Mouse (Mus musculus): ENCODE results near the gene Stxbp3. TPM values are rescaled to one million over a fixed set of nuclear protein-coding genes. Genes with fewer than 3 reads are reported as not detected.

Gene Stxbp3
- polyA plus RNA-seq, 1 experiment from 2014 or later = 13.3 TPM

GRCm38 (mm10) chr3:108772211-108772610 is 68.1 kb downstream of the Stxbp3 start:
- no peak overlapping the region for H3K9ac ChIP-seq (replicated peaks)
- no peaks in the 10 kb centered on the region for H3K36me3 ChIP-seq
- WGBS = 89% methylated on average over 13 of the region's 13 CpGs
- H3K4me2 ChIP-seq (replicated peaks) = no peak overlapping the region
- H3K9me3 ChIP-seq = no peaks in the 10 kb centered on the region
- no peaks in the 10 kb centered on the region for H3K27me3 ChIP-seq
- no peak overlapping the region for H3K4me3 ChIP-seq
- no peak overlapping the region for H3K27ac ChIP-seq (replicated peaks)
- ATAC-seq (replicated peaks) = no peak
- H3K4me1 ChIP-seq = peaks cover 6% of the 10 kb centered on the region; the same call in 1 of the 2 replicates

GRCm38 (mm10) chr3:108770725-108771368 is 69.5 kb downstream of the Stxbp3 start:
- Histone ChIP-seq H3K27me3 (no peaks in the 10 kb centered on the region), H3K4me1 (peaks cover 6% of the 10 kb centered on the region; the same call in 1 of the 2 replicates), H3K4me2 (replicated peaks) (no peak overlapping the region), H3K27ac (replicated peaks) (no peak overlapping the region), H3K9ac (replicated peaks) (no peak overlapping the region), H3K9me3 (no peaks in the 10 kb centered on the region), H3K4me3 (no peak overlapping the region), H3K36me3 (no peaks in the 10 kb centered on the region)
- 27% methylated on average over 6 of the region's 6 CpGs for WGBS
- peak; percentile 74 for ATAC-seq (replicated peaks)

GRCm38 (mm10) chr3:108769547-108769946 is 70.8 kb downstream of the Stxbp3 start:
- WGBS = 93% methylated on average over 6 of the region's 6 CpGs
- Histone ChIP-seq H3K9me3 (no peaks in the 10 kb centered on the region), H3K4me3 (no peak overlapping the region), H3K9ac (replicated peaks) (no peak overlapping the region), H3K27ac (replicated peaks) (no peak overlapping the region), H3K4me1 (peaks cover 6% of the 10 kb centered on the region; the same call in 1 of the 2 replicates), H3K4me2 (replicated peaks) (no peak overlapping the region), H3K36me3 (no peaks in the 10 kb centered on the region), H3K27me3 (no peaks in the 10 kb centered on the region)
- no peak for ATAC-seq (replicated peaks)

- no peak for ATAC-seq (replicated peaks)
Measured at GRCm38 (mm10) chr3:108767416-108767815, 72.9 kb downstream of the Stxbp3 start.

GRCm38 (mm10) chr3:108766943-108767342 is 73.4 kb downstream of the Stxbp3 start:
- H3K4me1 ChIP-seq = peaks cover 6% of the 10 kb centered on the region; the same call in 1 of the 2 replicates
- no peak overlapping the region for H3K4me2 ChIP-seq (replicated peaks)
- no peaks in the 10 kb centered on the region for H3K9me3 ChIP-seq
- H3K27ac ChIP-seq (replicated peaks) = no peak overlapping the region
- H3K4me3 ChIP-seq = no peak overlapping the region
- no peaks in the 10 kb centered on the region for H3K27me3 ChIP-seq
- no peak for ATAC-seq (replicated peaks)
- no peaks in the 10 kb centered on the region for H3K36me3 ChIP-seq
- WGBS = 91% methylated on average over 7 of the region's 7 CpGs
- H3K9ac ChIP-seq (replicated peaks) = no peak overlapping the region

More at GRCm38 (mm10) chr3:108767416-108767815, 72.9 kb downstream of the Stxbp3 start:
- H3K36me3 ChIP-seq = no peaks in the 10 kb centered on the region
- H3K9me3 ChIP-seq = no peaks in the 10 kb centered on the region
- no peaks in the 10 kb centered on the region for H3K27me3 ChIP-seq
- 88% methylated on average over 10 of the region's 10 CpGs for whole genome bisulfite sequencing
- H3K4me2 ChIP-seq (replicated peaks) = no peak overlapping the region
- H3K4me3 ChIP-seq = no peak overlapping the region
- H3K4me1 ChIP-seq = peaks cover 6% of the 10 kb centered on the region; the same call in 1 of the 2 replicates
- no peak overlapping the region for H3K9ac ChIP-seq (replicated peaks)
- H3K27ac ChIP-seq (replicated peaks) = no peak overlapping the region

- Histone ChIP-seq H3K4me1 (peaks cover under 1% of the 10 kb centered on the region; the same call in 1 of the 2 replicates), H3K36me3 (no peaks in the 10 kb centered on the region), H3K27me3 (no peaks in the 10 kb centered on the region), H3K9me3 (no peaks in the 10 kb centered on the region), H3K4me3 (no peak overlapping the region), H3K27ac (replicated peaks) (no peak overlapping the region), H3K4me2 (replicated peaks) (no peak overlapping the region), H3K9ac (replicated peaks) (no peak overlapping the region)
- 90% methylated on average over 7 of the region's 7 CpGs for WGBS
- ATAC-seq (replicated peaks) = no peak
Measured at GRCm38 (mm10) chr3:108765476-108765875, 74.8 kb downstream of the Stxbp3 start.

- whole genome bisulfite sequencing = 41% methylated on average over 7 of the region's 7 CpGs
- H3K4me2 ChIP-seq (replicated peaks) = no peak overlapping the region
- H3K9ac ChIP-seq (replicated peaks) = no peak overlapping the region
- H3K4me1 ChIP-seq = no peaks in the 10 kb centered on the region
- H3K27ac ChIP-seq (replicated peaks) = no peak overlapping the region
- H3K27me3 ChIP-seq = no peaks in the 10 kb centered on the region
- no peak for ATAC-seq (replicated peaks)
- H3K4me3 ChIP-seq = no peak overlapping the region
- no peaks in the 10 kb centered on the region for H3K36me3 ChIP-seq
- no peaks in the 10 kb centered on the region for H3K9me3 ChIP-seq
Measured at GRCm38 (mm10) chr3:108764976-108765375, 75.3 kb downstream of the Stxbp3 start.

GRCm38 (mm10) chr3:108763691-108764090 is 76.6 kb downstream of the Stxbp3 start:
- Histone ChIP-seq H3K4me3 (no peak overlapping the region), H3K9ac (replicated peaks) (no peak overlapping the region), H3K27ac (replicated peaks) (no peak overlapping the region), H3K9me3 (no peaks in the 10 kb centered on the region), H3K4me1 (no peaks in the 10 kb centered on the region), H3K27me3 (no peaks in the 10 kb centered on the region), H3K36me3 (no peaks in the 10 kb centered on the region), H3K4me2 (replicated peaks) (no peak overlapping the region)
- ATAC-seq (replicated peaks) = no peak
- 69% methylated on average over 2 of the region's 2 CpGs for WGBS

- Histone ChIP-seq H3K4me2 (replicated peaks) (no peak overlapping the region), H3K27me3 (no peaks in the 10 kb centered on the region), H3K4me3 (no peak overlapping the region), H3K9me3 (no peaks in the 10 kb centered on the region), H3K9ac (replicated peaks) (no peak overlapping the region), H3K4me1 (no peaks in the 10 kb centered on the region), H3K27ac (replicated peaks) (no peak overlapping the region), H3K36me3 (no peaks in the 10 kb centered on the region)
- 0 out of 2 replicates have a peak, but pooled peaks have one; percentile 46 for ATAC-seq (replicated peaks)
- 76% methylated on average over 7 of the region's 7 CpGs for WGBS
Measured at GRCm38 (mm10) chr3:108762597-108763111, 77.7 kb downstream of the Stxbp3 start.

GRCm38 (mm10) chr3:108759566-108760420 is 80.5 kb downstream of the Stxbp3 start:
- no peak overlapping the region for H3K27ac ChIP-seq (replicated peaks)
- H3K27me3 ChIP-seq = no peaks in the 10 kb centered on the region
- H3K36me3 ChIP-seq = no peaks in the 10 kb centered on the region
- no peak overlapping the region for H3K9ac ChIP-seq (replicated peaks)
- H3K4me3 ChIP-seq = no peak overlapping the region
- H3K9me3 ChIP-seq = no peaks in the 10 kb centered on the region
- no peak overlapping the region for H3K4me2 ChIP-seq (replicated peaks)
- 84% methylated on average over 11 of the region's 11 CpGs for WGBS
- ATAC-seq (replicated peaks) = no peak
- H3K4me1 ChIP-seq = no peaks in the 10 kb centered on the region

- 66% methylated on average over 9 of the region's 9 CpGs for WGBS
- ATAC-seq (replicated peaks) = no peak
- no peak overlapping the region for H3K27ac ChIP-seq (replicated peaks)
- no peak overlapping the region for H3K9ac ChIP-seq (replicated peaks)
- no peak overlapping the region for H3K4me3 ChIP-seq
- H3K27me3 ChIP-seq = no peaks in the 10 kb centered on the region
- H3K9me3 ChIP-seq = no peaks in the 10 kb centered on the region
- H3K4me1 ChIP-seq = no peaks in the 10 kb centered on the region
- no peaks in the 10 kb centered on the region for H3K36me3 ChIP-seq
- H3K4me2 ChIP-seq (replicated peaks) = no peak overlapping the region
Measured at GRCm38 (mm10) chr3:108757570-108757969, 82.8 kb downstream of the Stxbp3 start.

GRCm38 (mm10) chr3:108756131-108756530 is 84.2 kb downstream of the Stxbp3 start:
- Histone ChIP-seq H3K27me3 (no peaks in the 10 kb centered on the region), H3K4me3 (no peak overlapping the region), H3K4me2 (replicated peaks) (no peak overlapping the region), H3K36me3 (no peaks in the 10 kb centered on the region), H3K27ac (replicated peaks) (no peak overlapping the region), H3K9ac (replicated peaks) (no peak overlapping the region), H3K4me1 (no peaks in the 10 kb centered on the region), H3K9me3 (no peaks in the 10 kb centered on the region)
- ATAC-seq (replicated peaks) = no peak
- 94% methylated on average over 1 of the region's 1 CpGs for WGBS
